Mouse (Mus musculus) myocyte (in vitro differentiated cells): ENCODE measurements around the gene Frmd4a. TPM values are rescaled to one million over a fixed set of nuclear protein-coding genes. Genes with fewer than 3 reads are reported as not detected.

Experiments used
- H3K27me3 ChIP-seq: one replicate; pipeline ENCODE4 v1.6.1; 2011; ENCODE audit not compliant: control insufficient read depth, insufficient read depth, insufficient read length
- H3K36me3 ChIP-seq: one replicate; pipeline ENCODE4 v1.6.1; 2011; ENCODE audit not compliant: control insufficient read depth, insufficient read depth
- H3K4me2 ChIP-seq: one replicate; pipeline ENCODE4 v1.6.1; 2011; ENCODE audit warnings: low read depth, control low read depth
- H3K4me3 ChIP-seq: one replicate; pipeline ENCODE4 v1.5.1; 2011; ENCODE audit warnings: mild to moderate bottlenecking, control low read depth, moderate library complexity
- H3K79me2 ChIP-seq: one replicate; pipeline ENCODE4 v1.6.1; 2011; ENCODE audit not compliant: control insufficient read depth, insufficient read depth
- H3ac ChIP-seq: one replicate; pipeline ENCODE4 v1.6.1; 2011; ENCODE audit not compliant: control insufficient read depth, insufficient read length
- CEBPB ChIP-seq: IDR thresholded peaks from 2 replicates; pipeline ENCODE4 v1.6.1; 2011; ENCODE audit warnings: mild to moderate bottlenecking, moderate library complexity; ENCODE audit not compliant: poor library complexity, insufficient read depth, severe bottlenecking
- E2F4 ChIP-seq: IDR thresholded peaks from one replicate; pipeline ENCODE4 v1.6.1; 2011; ENCODE audit warnings: mild to moderate bottlenecking, control low read depth, moderate library complexity; ENCODE audit not compliant: insufficient read depth
- MAX ChIP-seq: IDR thresholded peaks from one replicate; pipeline ENCODE4 v1.6.1; 2011; ENCODE audit warnings: low read depth, mild to moderate bottlenecking, control low read depth
- MYOD1 ChIP-seq, 3 experiments: IDR thresholded peaks; one replicate each; pipeline ENCODE4 v1.6.1; 2011; ENCODE audit warnings: control low read depth in 2 of 3, low read depth in 2 of 3, mild to moderate bottlenecking in 2 of 3, moderate library complexity in 1 of 3; ENCODE audit not compliant: insufficient read length in 2 of 3, control insufficient read depth in 1 of 3
- MYOG ChIP-seq, 3 experiments: IDR thresholded peaks; one replicate each; pipeline ENCODE4 v1.6.1; 2011; ENCODE audit warnings: control low read depth in 2 of 3, low read depth in 2 of 3, mild to moderate bottlenecking in 2 of 3; ENCODE audit not compliant: insufficient read length in 2 of 3, control insufficient read depth in 1 of 3, insufficient read depth in 1 of 3
- POLR2A ChIP-seq: IDR thresholded peaks from one replicate; pipeline ENCODE4 v1.6.1; 2011; ENCODE audit warnings: low read depth, mild to moderate bottlenecking, control low read depth, moderate library complexity; ENCODE audit not compliant: insufficient read length
- POLR2AphosphoS2 ChIP-seq: IDR thresholded peaks from one replicate; pipeline ENCODE4 v1.6.1; 2011; ENCODE audit warnings: low read depth, control low read depth; ENCODE audit not compliant: insufficient read length
- REST ChIP-seq: IDR thresholded peaks from one replicate; pipeline ENCODE4 v1.6.1; 2011; ENCODE audit warnings: mild to moderate bottlenecking, control low read depth, moderate library complexity; ENCODE audit not compliant: insufficient read depth, insufficient read length
- SRF ChIP-seq: IDR thresholded peaks from one replicate; pipeline ENCODE4 v1.6.1; 2011; ENCODE audit warnings: low read depth; ENCODE audit not compliant: control insufficient read depth, insufficient read length
- TCF12 ChIP-seq: IDR thresholded peaks from one replicate; pipeline ENCODE4 v1.6.1; 2011; ENCODE audit warnings: mild to moderate bottlenecking, control low read depth; ENCODE audit not compliant: poor library complexity, insufficient read depth, severe bottlenecking
- TCF3 ChIP-seq: IDR thresholded peaks from one replicate; pipeline ENCODE4 v1.6.1; 2011; ENCODE audit warnings: low read depth, control low read depth; ENCODE audit not compliant: insufficient read length
- USF1 ChIP-seq: IDR thresholded peaks from one replicate; pipeline ENCODE4 v1.6.1; 2011; ENCODE audit warnings: low read depth, mild to moderate bottlenecking, control low read depth, moderate library complexity
- polyA plus RNA-seq: library from polyadenylated mRNA; unstranded; fragments of >200 nt; fragmentation: generic; extraction: Trizol; gene quantifications from one replicate; pipeline ENCODE4 v1.2.1, GENCODE M21; 2012; ENCODE audit warnings: missing spikeins

Gene Frmd4a
- polyA plus RNA-seq, 1 experiment, result 24.7 TPM

DNA sequence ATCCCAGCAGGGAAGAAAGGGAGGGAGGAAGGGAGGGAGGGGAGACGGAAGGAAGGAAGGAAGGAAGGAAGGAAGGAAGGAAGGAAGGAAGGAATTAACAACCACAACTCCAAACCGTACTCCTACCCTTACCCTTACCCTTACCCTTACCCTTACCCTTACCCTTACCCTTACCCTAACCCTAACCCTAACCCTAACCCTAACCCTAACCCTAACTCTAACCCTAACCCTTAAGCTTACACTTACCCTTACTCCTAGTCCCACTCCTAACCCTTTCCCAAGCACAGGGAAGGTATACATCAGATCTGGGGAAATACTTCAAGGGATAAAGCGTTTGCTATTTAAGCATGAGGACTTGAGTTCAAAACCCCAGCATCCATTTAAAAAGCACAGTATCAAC lies 498.4 kb downstream of the Frmd4a start:
- Histone ChIP-seq H3K27me3 (no peaks in the 10 kb centered on the region), H3K4me3 (no peak overlapping the region), H3K79me2 (peaks cover 7% of the 10 kb centered on the region), H3K4me2 (no peak overlapping the region), H3K36me3 (peaks cover 6% of the 10 kb centered on the region), H3ac (no peak overlapping the region)
- TF ChIP-seq REST (no peak), POLR2A (no peak), POLR2AphosphoS2 (no peak), E2F4 (no peak), MYOG (IDR thresholded peaks at IDR 0.05; ENCODE audit: control insufficient read depth in 1 of 3, insufficient read depth in 1 of 3, insufficient read length in 2 of 3, low read depth in 2 of 3) (no peak), TCF12 (no peak), MYOD1 (IDR thresholded peaks at IDR 0.05; ENCODE audit: control insufficient read depth in 1 of 3, insufficient read length in 2 of 3, low read depth in 2 of 3) (no peak), TCF3 (no peak), CEBPB (no peak)

DNA sequence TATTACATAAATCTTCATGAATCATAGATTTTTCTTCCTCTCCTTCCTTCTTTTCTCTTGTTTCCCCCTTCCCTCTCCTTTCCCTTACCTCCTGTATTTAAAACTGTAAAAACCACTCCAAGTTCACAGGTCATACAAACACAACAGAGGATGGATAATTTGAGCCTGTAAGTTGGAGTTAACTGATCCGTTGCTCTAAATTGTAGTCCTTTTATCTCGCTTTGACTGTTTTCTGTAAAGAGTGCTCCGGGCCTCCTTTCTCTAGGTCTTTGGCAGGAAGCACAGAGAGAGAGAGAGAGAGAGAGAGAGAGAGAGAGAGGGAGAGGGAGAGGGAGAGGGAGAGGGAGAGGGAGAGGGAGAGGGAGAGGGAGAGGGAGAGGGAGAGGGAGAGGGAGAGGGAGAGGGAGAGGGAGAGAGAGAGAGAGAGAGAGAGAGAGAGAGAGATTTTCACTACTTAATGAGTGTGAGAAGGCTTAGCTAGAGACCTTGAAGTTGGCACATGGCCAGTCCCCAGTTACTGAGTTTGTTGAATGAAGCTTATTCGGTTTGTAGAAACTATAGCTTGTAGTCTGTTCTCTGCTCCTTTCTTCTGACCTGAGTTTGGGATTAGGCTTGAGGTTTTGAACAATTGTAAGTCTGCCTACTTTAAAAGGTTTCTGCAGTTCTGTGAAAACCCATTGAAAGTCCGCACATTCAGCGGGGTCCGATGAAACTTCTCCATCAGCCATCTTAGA lies 499.5 kb downstream of the Frmd4a start:
- peaks cover 6% of the 10 kb centered on the region for H3K36me3 ChIP-seq
- H3K27me3 ChIP-seq, result no peaks in the 10 kb centered on the region
- H3K79me2 ChIP-seq, result no peaks in the 10 kb centered on the region
- peak overlapping the region; percentile 77 for H3K4me2 ChIP-seq
- no peak overlapping the region for H3ac ChIP-seq
- no peak overlapping the region for H3K4me3 ChIP-seq
- TF ChIP-seq POLR2AphosphoS2 (no peak), POLR2A (no peak), TCF12 (no peak), USF1 (no peak), REST (no peak), TCF3 (no peak), E2F4 (no peak), MYOG (IDR thresholded peaks at IDR 0.05; ENCODE audit: control insufficient read depth in 1 of 3, insufficient read depth in 1 of 3, insufficient read length in 2 of 3, low read depth in 2 of 3) (no peak), SRF (no peak)

DNA sequence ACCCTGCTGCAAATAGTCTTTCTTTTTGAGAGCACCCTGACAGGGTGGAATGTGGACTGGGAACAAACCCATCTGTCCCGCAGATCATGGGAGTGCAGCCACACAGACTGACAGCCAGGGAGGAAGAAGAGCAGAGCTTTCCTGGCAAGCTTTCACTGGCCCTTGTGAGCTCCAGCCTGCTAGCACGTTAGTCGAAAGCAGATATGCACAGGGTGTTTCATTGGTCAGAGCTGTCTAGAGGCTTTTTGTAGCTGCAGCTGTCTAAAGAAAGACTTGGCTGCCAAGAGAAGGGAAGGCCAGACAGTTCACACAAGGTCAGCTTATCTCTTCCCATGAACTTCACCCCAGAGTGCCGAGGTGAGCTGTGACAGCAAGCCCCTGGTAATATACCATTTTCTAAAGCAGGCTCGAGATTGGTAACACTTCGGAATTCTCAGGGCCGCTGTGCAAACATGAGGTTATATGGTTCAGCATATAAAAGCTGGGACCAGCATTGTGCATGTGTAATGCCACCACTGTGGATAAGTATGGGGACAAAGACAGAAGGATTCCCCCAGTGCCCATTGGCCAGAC lies 500.1 kb downstream of the Frmd4a start:
- Histone ChIP-seq H3K36me3 (peaks cover 6% of the 10 kb centered on the region), H3K27me3 (no peaks in the 10 kb centered on the region), H3ac (no peak overlapping the region), H3K79me2 (no peaks in the 10 kb centered on the region), H3K4me3 (no peak overlapping the region), H3K4me2 (peak overlapping the region; percentile 77)
- TF ChIP-seq POLR2A (peak; percentile 30), MYOD1 (IDR thresholded peaks at IDR 0.05; ENCODE audit: control insufficient read depth in 1 of 3, insufficient read length in 2 of 3, low read depth in 2 of 3) (peak in 2 of 3 experiments; percentile 43 to 74), TCF12 (peak; percentile 46), MYOG (IDR thresholded peaks at IDR 0.05; ENCODE audit: control insufficient read depth in 1 of 3, insufficient read depth in 1 of 3, insufficient read length in 2 of 3, low read depth in 2 of 3) (peak; percentile 22 to 66 (median 65)), MAX (no peak)

DNA sequence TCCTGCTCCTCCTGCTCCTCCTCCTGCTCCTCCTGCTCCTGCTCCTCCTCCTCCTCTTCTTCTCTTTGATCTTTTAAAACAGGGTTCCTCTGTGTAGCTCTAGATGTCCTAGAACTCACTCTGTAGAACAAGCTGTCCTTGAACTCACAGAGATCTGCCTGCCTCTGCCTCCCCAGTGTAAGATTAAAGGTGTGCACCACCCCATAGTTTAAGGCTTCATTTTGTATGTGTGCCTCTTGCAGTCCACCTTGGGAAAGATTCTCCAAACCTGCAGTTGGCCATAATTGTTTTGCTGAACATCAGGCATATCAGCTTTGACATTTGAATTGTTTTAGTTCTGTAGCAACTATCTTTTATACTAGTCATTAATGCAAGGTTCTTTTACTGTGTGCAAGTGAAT lies 501.0 kb downstream of the Frmd4a start:
- Histone ChIP-seq H3K27me3 (no peaks in the 10 kb centered on the region), H3K79me2 (no peaks in the 10 kb centered on the region), H3K4me3 (no peak overlapping the region), H3K36me3 (peaks cover 6% of the 10 kb centered on the region), H3K4me2 (no peak overlapping the region), H3ac (no peak overlapping the region)
- TF ChIP-seq POLR2A (no peak), MYOG (IDR thresholded peaks at IDR 0.05; ENCODE audit: control insufficient read depth in 1 of 3, insufficient read depth in 1 of 3, insufficient read length in 2 of 3, low read depth in 2 of 3) (no peak), POLR2AphosphoS2 (no peak), MYOD1 (IDR thresholded peaks at IDR 0.05; ENCODE audit: control insufficient read depth in 1 of 3, insufficient read length in 2 of 3, low read depth in 2 of 3) (no peak)

DNA sequence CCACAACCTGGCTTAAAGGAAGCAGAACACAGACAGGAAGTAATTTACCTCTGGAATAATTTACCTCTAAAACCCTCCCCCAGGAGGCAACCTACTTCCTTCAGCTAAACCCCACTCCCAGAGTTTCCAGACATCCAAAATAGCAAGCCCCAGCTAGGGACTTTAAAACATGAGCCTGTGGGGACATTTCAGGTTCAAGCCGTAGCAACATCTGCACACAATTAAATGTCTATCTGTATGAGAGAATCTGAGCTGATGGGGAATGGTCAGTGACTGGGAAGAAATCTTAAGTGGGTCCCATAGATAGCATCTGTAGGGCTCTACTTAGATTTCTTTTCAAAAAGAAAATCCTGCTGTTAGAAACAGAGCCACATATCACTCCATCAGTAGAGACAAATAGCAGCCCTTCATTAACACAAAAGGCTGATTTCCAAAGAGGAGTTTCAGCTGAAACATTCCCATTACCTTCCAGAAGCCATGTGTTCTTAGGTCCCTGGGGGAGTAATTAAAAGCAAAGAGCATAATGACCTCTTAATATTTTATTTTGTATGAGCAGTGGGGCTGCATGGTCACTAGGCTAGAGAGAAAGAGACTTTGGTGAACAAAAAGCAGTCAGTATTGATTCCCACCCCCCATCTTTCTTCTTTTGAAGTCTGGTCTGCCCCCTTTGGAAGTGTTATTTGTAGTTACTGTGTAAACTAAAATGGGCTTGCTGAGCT lies 505.4 kb downstream of the Frmd4a start:
- Histone ChIP-seq H3K4me3 (no peak overlapping the region), H3K4me2 (no peak overlapping the region), H3K79me2 (no peaks in the 10 kb centered on the region), H3K36me3 (peaks cover 6% of the 10 kb centered on the region), H3K27me3 (no peaks in the 10 kb centered on the region), H3ac (no peak overlapping the region)
- TF ChIP-seq REST, result no peak
- no peak for TF ChIP-seq USF1
- TF ChIP-seq CEBPB, result no peak
- no peak for TF ChIP-seq TCF3
- TF ChIP-seq POLR2A, result no peak
- no peak for TF ChIP-seq MYOG (IDR thresholded peaks at IDR 0.05; ENCODE audit: control insufficient read depth in 1 of 3, insufficient read depth in 1 of 3, insufficient read length in 2 of 3, low read depth in 2 of 3)
- no peak for TF ChIP-seq POLR2AphosphoS2
- TF ChIP-seq MYOD1 (IDR thresholded peaks at IDR 0.05; ENCODE audit: control insufficient read depth in 1 of 3, insufficient read length in 2 of 3, low read depth in 2 of 3), result no peak
- no peak for TF ChIP-seq SRF
- TF ChIP-seq TCF12, result no peak
- TF ChIP-seq E2F4, result no peak
- no peak for TF ChIP-seq MAX
